Comparison of ENCODE assay signal across 8 mouse cellular contexts in genomic region chr4:3049972-3050846, GRCm38 (mm10).
A peak's percentile ranks its signal among the peaks of the same experiment; 100 is the strongest.
DNase-seq lines count a peak whose midpoint lies in the region; ATAC-seq and TF ChIP-seq lines count a peak whose summit lies in the region.

No protein-coding gene starts in this region.

- 60% methylated on average over 2 of the region's 2 CpGs for WGBS in kidney, postnatal 0 days
- WGBS in embryonic facial prominence, embryonic 15.5 days, result 48% methylated on average over 2 of the region's 2 CpGs

- H3K9ac ChIP-seq in kidney, postnatal 0 days (ENCODE audit: low read depth, low read length), result no peak overlapping the region
- H3K9ac ChIP-seq in embryonic facial prominence, embryonic 15.5 days, result no peak overlapping the region

- H3K36me3 ChIP-seq in kidney, postnatal 0 days (ENCODE audit: insufficient read depth, low read length), result no peaks in the 10 kb centered on the region
- H3K36me3 ChIP-seq in embryonic facial prominence, embryonic 15.5 days, result no peaks in the 10 kb centered on the region
- H3K36me3 ChIP-seq in megakaryocyte, embryonic 14.5 days (replicated peaks; ENCODE audit: low read length), result no peaks in the 10 kb centered on the region

- ATAC-seq in kidney, postnatal 0 days (replicated peaks; ENCODE audit: low FRiP score, low read depth), result peak; percentile 57
- peak; percentile 44 for ATAC-seq in embryonic facial prominence, embryonic 15.5 days (ENCODE audit: insufficient number of reproducible peaks, low FRiP score, low TSS enrichment, low read depth)

- no peak for DNase-seq in kidney, postnatal 0 days (ENCODE audit: low spot score)
- no peak for DNase-seq in kidney, postnatal 14 days
- peak; percentile 3 for DNase-seq in heart, postnatal 4 days
- DNase-seq in layer of hippocampus, adult 2 months (ENCODE audit: low spot score in 2 of 2), result no peak
- DNase-seq in layer of hippocampus, postnatal 25 days (ENCODE audit: extremely low spot score in 1 of 2, low spot score in 1 of 2), result no peak
- no peak for DNase-seq in frontal cortex, postnatal 10 days (ENCODE audit: low spot score in 2 of 2)

- peaks cover 9% of the 10 kb centered on the region for H3K9me3 ChIP-seq in kidney, postnatal 0 days (replicated peaks; ENCODE audit: low read length)
- H3K9me3 ChIP-seq in embryonic facial prominence, embryonic 15.5 days (replicated peaks), result peaks cover 48% of the 10 kb centered on the region
- peaks cover 55% of the 10 kb centered on the region for H3K9me3 ChIP-seq in megakaryocyte, embryonic 14.5 days

- H3K27ac ChIP-seq in kidney, postnatal 0 days, result no peak overlapping the region
- H3K27ac ChIP-seq in embryonic facial prominence, embryonic 15.5 days (replicated peaks), result no peak overlapping the region
- H3K27ac ChIP-seq in layer of hippocampus, adult 2 months, result no peak overlapping the region

- H3K4me1 ChIP-seq in kidney, postnatal 0 days (replicated peaks; ENCODE audit: insufficient read depth, low read length), result no peaks in the 10 kb centered on the region
- no peaks in the 10 kb centered on the region for H3K4me1 ChIP-seq in embryonic facial prominence, embryonic 15.5 days
- H3K4me1 ChIP-seq in megakaryocyte, embryonic 14.5 days, result peaks cover 10% of the 10 kb centered on the region; the same call in 1 of the 2 replicates

- H3K27me3 ChIP-seq in kidney, postnatal 0 days (ENCODE audit: insufficient read depth, low read length), result no peaks in the 10 kb centered on the region
- H3K27me3 ChIP-seq in embryonic facial prominence, embryonic 15.5 days, result no peaks in the 10 kb centered on the region
- no peaks in the 10 kb centered on the region for H3K27me3 ChIP-seq in megakaryocyte, embryonic 14.5 days (replicated peaks)

- TF ChIP-seq CTCF in kidney, postnatal 0 days (IDR thresholded peaks at IDR 0.05; ENCODE audit: low read depth), result no peak
- no peak for TF ChIP-seq CTCF in layer of hippocampus, adult 2 months (conservative IDR thresholded peaks at IDR 0.05)

- H3K4me3 ChIP-seq in kidney, postnatal 0 days (replicated peaks; ENCODE audit: low read depth, low read length), result no peak overlapping the region
- H3K4me3 ChIP-seq in embryonic facial prominence, embryonic 15.5 days (replicated peaks), result no peak overlapping the region
- H3K4me3 ChIP-seq in megakaryocyte, embryonic 14.5 days (replicated peaks), result peak overlapping the region; percentile 5
- H3K4me3 ChIP-seq in layer of hippocampus, adult 2 months, result no peak overlapping the region

- H3K4me2 ChIP-seq in kidney, postnatal 0 days (ENCODE audit: low read length), result no peak overlapping the region
- no peak overlapping the region for H3K4me2 ChIP-seq in embryonic facial prominence, embryonic 15.5 days (replicated peaks)
